Mouse (Mus musculus) bone marrow, adult 2 months (tissue): ENCODE data around the gene Phf11a. TPM values are rescaled to one million over a fixed set of nuclear protein-coding genes. Genes with fewer than 3 reads are reported as not detected.
"Not testable (repeated sequence)": the region's sequence is repeated elsewhere in the genome, so short reads cannot be mapped to it uniquely, and the experiment has no call there.

Experiments used
- H3K27ac ChIP-seq: fragments of 200-500 bp; 2 replicates; pipeline ENCODE4 v1.5.1; 2012; ENCODE audit warnings: low read depth, mild to moderate bottlenecking, control low read depth, inconsistent platforms, low read length; ENCODE audit not compliant: control insufficient read depth, poor library complexity, insufficient read depth
- H3K4me1 ChIP-seq: fragments of 200-500 bp; 2 replicates; pipeline ENCODE4 v1.6.1; 2011; ENCODE audit warnings: low read length; ENCODE audit not compliant: control insufficient read depth, insufficient read depth
- H3K4me3 ChIP-seq: fragments of 200-500 bp; replicated peaks from 2 replicates; pipeline ENCODE3; 2011; ENCODE audit warnings: mild to moderate bottlenecking, low read depth, low read length, control low read depth; ENCODE audit not compliant: control insufficient read depth
- CTCF ChIP-seq: fragments of 200-500 bp; IDR thresholded peaks from 2 replicates; pipeline ENCODE4 v1.5.1; 2011; ENCODE audit warnings: low read length, control low read depth; ENCODE audit not compliant: control insufficient read depth, insufficient read depth
- POLR2A ChIP-seq: fragments of 200-500 bp; IDR thresholded peaks from 2 replicates; pipeline ENCODE4 v1.6.1; 2011; ENCODE audit warnings: low read depth, mild to moderate bottlenecking, control low read depth, low read length, borderline replicate concordance; ENCODE audit not compliant: control insufficient read depth
- WGBS: fragments of 180-500 bp; shearing (Covaris S2); methylation state at CpG from one replicate; pipeline ENCODE4 v1.1.7; 2018; 5-methylcytosine and 5-hydroxymethylcytosine counted together
- polyA plus RNA-seq: library from polyadenylated mRNA; stranded (reverse); fragments of >200 nt; gene quantifications from 2 replicates; pipeline ENCODE4 v1.2.4, GENCODE M21; 2011; ENCODE audit warnings: low replicate concordance; ENCODE audit not compliant: missing spikeins, insufficient read depth, insufficient read length

The Phf11a gene
- 1.0 and 1.2 TPM in 2 replicates for polyA plus RNA-seq

DNA sequence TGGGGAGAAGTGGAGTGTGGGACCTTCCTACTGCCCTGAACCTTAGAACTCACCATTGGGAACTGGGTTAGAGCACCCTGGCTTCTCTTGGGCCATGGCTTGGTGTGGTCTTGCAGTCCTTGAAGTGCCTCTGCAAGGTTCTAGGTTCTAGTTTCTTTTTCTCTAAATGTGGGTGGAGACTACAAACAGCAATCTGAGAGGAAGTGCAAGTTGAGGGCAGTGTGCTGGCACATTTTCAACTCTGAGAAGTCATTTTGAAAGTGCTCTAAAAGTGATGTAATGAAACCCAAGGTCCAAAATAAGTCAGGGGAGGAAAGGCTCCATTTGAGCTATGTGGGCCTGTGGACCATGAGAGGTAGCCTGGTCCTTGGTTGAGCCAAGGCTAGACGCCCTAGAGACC lies at the start of gene Phf11a:
TSS of gene Phf11a (minus strand) at position 132 of the 400 bp plus-strand sequence.
- H3K27ac ChIP-seq, H3K4me3 ChIP-seq, H3K4me1 ChIP-seq: not testable (repeated sequence)
- WGBS: 59% methylated on average over 1 of the region's 1 CpGs

DNA sequence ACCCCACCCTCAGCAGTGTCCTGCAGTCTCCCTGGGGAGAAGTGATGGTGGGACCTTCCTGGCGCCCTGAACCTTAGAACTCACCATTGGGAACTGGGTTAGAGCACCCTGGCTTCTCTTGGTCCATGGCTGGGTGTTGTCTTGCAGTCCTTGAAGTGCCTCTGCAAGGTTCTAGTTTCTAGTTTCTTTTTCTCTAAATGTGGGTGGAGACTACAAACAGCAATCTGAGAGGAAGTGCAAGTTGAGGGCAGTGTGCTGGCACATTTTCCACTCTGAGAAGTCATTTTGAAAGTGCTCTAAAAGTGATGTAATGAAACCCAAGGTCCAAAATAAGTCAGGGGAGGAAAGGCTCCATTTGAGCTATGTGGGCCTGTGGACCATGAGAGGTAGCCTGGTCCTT lies 43.9 kb upstream of the Phf11a start, which contains the start of gene Phf11b:
TSS of gene Phf11b (minus strand) at position 163 of the 400 bp plus-strand sequence.
- 59% methylated on average over 1 of the region's 1 CpGs for WGBS

DNA sequence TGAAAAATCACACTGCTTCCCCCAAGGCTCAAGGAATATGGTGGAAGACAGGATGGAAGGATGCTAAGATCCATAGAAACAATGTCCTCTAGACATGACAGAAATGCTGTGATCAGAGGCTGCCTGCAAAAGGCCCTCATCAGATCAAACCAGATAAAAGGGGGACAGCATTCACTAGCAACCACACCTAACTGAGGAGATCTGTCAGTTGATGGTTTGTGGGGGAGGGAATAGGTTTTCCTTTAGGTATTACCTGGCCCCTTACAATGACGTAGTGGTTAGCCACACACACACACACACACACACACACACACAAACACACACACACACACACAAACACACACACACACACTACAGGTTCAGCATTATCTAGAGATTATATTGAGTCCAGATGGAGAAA lies 42.2 kb upstream of the Phf11a start:
- Histone ChIP-seq H3K4me1 (no peaks in the 10 kb centered on the region), H3K27ac (no peak overlapping the region), H3K4me3 (no peak overlapping the region)
- WGBS: 79% methylated on average over 1 of the region's 1 CpGs
- TF ChIP-seq POLR2A (no peak), CTCF (no peak)

More for the DNA sequence above, 43.9 kb upstream of the Phf11a start, which contains the start of gene Phf11b:
- H3K4me3 ChIP-seq: peak within 1 kb of the TSS; percentile 47
- H3K4me1 ChIP-seq: not testable (repeated sequence)
- peak within 1 kb of the TSS; percentile 74 for H3K27ac ChIP-seq

DNA sequence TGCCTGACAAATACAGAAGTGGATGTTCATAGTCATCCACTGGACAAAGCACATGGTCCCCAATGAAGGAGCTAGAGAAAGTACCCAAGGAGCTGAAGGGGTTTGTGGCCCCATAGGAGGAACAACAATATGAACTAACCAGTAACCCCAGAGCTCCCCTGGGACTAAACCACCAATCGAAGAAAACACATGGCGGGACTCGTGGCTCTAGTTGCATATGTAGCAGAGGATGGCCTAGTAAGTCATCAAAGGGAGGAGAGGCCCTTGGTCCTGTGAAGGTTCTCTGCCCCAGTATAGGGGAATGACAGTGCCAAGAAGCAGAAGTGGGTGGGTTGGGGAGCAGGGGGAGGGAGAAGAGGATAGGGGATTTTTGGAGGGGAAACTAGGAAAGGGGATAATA lies 38.7 kb upstream of the Phf11a start:
- WGBS: 74% methylated on average over 3 of the region's 3 CpGs
- not testable (repeated sequence) for H3K4me1 ChIP-seq, H3K27ac ChIP-seq, H3K4me3 ChIP-seq

DNA sequence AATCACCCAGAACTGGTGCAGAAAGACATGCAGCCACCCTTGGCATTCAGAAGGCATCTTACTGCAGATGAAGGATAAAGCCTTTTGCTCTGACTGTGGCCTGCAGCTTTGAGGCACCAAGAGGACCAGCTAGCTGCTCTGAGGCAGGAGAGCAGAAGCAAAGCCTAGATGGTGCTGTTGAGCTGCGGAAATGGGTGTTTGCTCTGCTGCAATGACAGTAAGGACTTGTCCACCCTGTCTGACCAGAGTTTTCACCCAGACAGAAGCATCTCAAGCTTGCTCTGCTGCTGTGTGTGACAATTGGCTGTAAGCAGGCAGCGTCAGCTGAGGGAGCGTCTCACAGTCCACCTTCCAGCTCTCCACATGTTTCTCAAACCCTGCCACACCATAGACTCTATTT lies 33.2 kb upstream of the Phf11a start:
- 83% methylated on average over 3 of the region's 3 CpGs for WGBS
- peak; percentile 40 for TF ChIP-seq CTCF
- H3K4me1 ChIP-seq, H3K4me3 ChIP-seq, H3K27ac ChIP-seq: not testable (repeated sequence)

DNA sequence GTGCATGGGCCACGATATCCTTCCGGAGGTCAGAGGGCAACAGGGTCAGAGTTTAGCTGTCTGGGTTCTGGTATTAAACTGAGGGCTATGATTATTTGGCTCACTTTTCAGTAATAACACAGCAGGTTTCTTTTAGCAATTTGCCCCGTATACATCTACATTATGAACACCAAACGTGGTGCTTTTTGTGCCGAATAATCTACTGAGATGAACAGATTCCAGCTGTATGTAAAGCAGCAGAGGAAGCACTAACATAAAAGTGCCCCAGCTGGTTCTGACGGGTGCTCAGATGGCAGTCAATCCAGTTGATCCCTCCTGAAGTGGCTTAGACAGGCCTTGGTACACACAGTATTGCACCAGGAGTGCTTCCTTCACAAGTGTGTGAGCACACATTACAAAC lies 22.6 kb upstream of the Phf11a start:
- 84% methylated on average over 6 of the region's 6 CpGs for WGBS
- not testable (repeated sequence) for H3K27ac ChIP-seq, H3K4me1 ChIP-seq, H3K4me3 ChIP-seq

DNA sequence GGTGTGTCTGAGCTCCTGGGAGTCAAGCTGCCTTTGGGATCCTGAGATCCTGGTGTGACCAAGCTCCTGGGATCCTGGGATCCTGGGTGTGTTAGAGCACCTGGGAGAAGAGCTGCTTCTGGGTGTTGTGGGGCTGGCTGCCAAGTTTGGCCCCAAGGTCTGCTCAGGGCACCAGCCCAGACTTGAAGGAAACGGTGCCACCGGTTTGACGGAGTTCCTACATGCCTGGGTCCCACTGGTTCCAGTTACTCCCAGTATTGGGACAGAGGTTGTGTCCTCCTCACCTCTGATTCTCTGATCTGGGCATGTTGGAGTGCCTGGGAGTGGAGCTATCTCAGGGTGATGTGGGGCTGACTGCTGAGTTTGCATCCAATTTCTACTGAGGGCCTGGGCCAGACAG lies 21.7 kb upstream of the Phf11a start:
- H3K4me1 ChIP-seq, H3K27ac ChIP-seq, H3K4me3 ChIP-seq: not testable (repeated sequence)
- 90% methylated on average over 3 of the region's 3 CpGs for WGBS

DNA sequence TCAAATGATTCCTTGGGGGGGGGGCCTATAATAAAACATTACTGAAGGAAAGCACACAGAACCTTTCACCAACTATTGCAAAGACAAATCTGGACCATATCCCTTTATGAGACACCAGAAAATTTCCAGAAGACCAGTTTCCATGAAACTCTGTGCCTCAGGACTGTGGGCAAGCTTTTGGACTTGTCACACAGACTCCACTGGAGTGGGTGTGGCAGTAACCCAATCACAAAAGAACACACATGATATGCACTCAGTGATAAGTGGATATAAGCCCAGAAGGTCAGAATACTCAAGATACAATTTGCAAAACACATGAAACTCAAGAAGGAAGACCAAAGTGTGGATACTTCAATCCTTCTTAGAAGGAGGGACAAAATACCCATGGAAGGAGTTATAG lies 5.6 kb downstream of the Phf11a start:
- H3K27ac ChIP-seq, H3K4me3 ChIP-seq, H3K4me1 ChIP-seq: not testable (repeated sequence)

DNA sequence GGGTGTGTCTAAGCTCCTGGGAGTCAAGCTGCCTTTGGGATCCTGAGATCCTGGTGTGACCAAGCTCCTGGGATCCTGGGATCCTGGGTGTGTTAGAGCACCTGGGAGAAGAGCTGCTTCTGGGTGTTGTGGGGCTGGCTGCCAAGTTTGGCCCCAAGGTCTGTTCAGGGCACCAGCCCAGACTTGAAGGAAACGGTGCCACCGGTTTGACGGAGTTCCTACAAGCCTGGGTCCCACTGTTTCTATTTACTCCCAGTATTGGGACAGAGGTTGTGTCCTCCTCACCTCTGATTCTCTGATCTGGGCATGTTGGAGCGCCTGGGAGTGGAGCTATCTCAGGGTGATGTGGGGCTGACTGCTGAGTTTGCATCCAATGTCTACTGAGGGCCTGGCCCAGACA lies 22.4 kb downstream of the Phf11a start:
- H3K4me1 ChIP-seq, H3K27ac ChIP-seq, H3K4me3 ChIP-seq: not testable (repeated sequence)
- WGBS: 89% methylated on average over 4 of the region's 4 CpGs

DNA sequence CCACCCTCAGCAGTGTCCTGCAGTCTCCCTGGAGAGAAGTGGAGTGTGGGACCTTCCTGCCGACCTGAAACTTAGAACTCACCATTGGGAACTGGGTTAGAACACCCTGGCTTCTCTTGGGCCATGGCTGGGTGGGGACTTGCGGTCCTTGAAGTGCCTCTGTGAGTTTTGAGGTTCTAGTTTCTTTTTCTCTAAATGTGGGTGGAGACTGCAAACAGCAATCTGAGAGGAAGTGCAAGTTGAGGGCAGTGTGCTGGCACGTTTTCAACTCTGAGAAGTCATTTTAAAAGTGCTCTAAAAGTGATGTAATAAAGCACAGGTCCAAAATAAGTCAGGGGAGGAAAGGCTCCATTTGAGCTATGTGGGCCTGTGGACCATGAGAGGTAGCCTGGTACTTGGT lies 37.3 kb downstream of the Phf11a start, which contains the start of gene Gm6904:
TSS of gene Gm6904 (minus strand) at position 161 of the 400 bp plus-strand sequence.
- 3% methylated on average over 3 of the region's 3 CpGs for WGBS
- no peaks in the 10 kb centered on the region for H3K4me1 ChIP-seq
- no peak within 1 kb of the TSS for H3K4me3 ChIP-seq
- TF ChIP-seq CTCF: no peak
- no peak for TF ChIP-seq POLR2A
- H3K27ac ChIP-seq: peak within 1 kb of the TSS; percentile 36; the same call in 1 of the 2 replicates

DNA sequence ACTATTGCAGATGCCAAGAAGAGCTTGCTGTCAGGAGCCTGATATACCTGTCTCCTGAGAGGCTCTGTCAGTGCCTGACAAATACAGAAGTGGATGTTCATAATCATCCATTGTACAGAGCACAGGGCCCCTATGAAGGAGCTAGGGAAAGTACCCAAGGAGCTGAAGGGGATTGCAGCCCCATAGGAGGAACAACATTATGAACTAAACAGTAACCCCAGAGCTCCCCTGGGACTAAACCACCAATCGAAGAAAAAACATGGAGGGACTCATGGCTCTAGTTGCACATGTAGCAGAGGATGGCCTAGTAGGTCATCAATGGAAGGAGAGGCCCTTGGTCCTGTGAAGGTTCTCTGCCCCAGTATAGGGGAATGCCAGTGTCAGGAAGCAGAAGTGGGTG lies 41.5 kb downstream of the Phf11a start:
- H3K27ac ChIP-seq: not testable (repeated sequence)
- WGBS: 73% methylated on average over 1 of the region's 1 CpGs

More for the DNA sequence above, 41.5 kb downstream of the Phf11a start:
- H3K4me3 ChIP-seq, H3K4me1 ChIP-seq: not testable (repeated sequence)
